Mouse (Mus musculus) forebrain, embryonic 15.5 days (tissue): ENCODE measurements at regions not wholly inside any gene's neighbourhood (a gene's known extent, or its start where the extent isn't known, plus 50 kb on each side); places are given as distances from the start of the nearest gene placed in this dataset.
A peak's percentile ranks its signal among the peaks of the same experiment; 100 is the strongest.

ENCODE experiments used
- ATAC-seq: fragments of 200-750 bp; cut with Nextera tagmentation; replicated peaks from 2 replicates; pipeline ENCODE4 v1.8.0; 2017; ENCODE audit warnings: mild to moderate bottlenecking, moderate TSS enrichment, moderate library complexity
- H3K27ac ChIP-seq: fragments of 300-500 bp; sonication (generic); replicated peaks from 2 replicates; pipeline ENCODE4 v1.5.1; 2015; ENCODE audit warnings: mild to moderate bottlenecking, inconsistent platforms
- H3K27me3 ChIP-seq: fragments of 300-500 bp; sonication (generic); 2 replicates; pipeline ENCODE4 v1.6.1; 2015; ENCODE audit warnings: inconsistent platforms
- H3K36me3 ChIP-seq: fragments of 300-500 bp; sonication (generic); 2 replicates; pipeline ENCODE4 v1.6.1; 2015; ENCODE audit warnings: mild to moderate bottlenecking, inconsistent platforms
- H3K4me1 ChIP-seq: fragments of 300-500 bp; sonication (generic); 2 replicates; pipeline ENCODE4 v1.6.1; 2015; ENCODE audit warnings: inconsistent platforms
- H3K4me2 ChIP-seq: fragments of 300-500 bp; sonication (generic); replicated peaks from 2 replicates; pipeline ENCODE4 v1.6.1; 2015; ENCODE audit warnings: mild to moderate bottlenecking, inconsistent platforms
- H3K4me3 ChIP-seq: fragments of 300-500 bp; sonication (generic); 2 replicates; pipeline ENCODE4 v1.5.1; 2015; ENCODE audit warnings: mild to moderate bottlenecking, inconsistent platforms
- H3K9ac ChIP-seq: fragments of 300-500 bp; sonication (generic); replicated peaks from 2 replicates; pipeline ENCODE4 v1.6.1; 2015; ENCODE audit warnings: mild to moderate bottlenecking, inconsistent platforms
- H3K9me3 ChIP-seq: fragments of 300-500 bp; sonication (generic); 2 replicates; pipeline ENCODE4 v1.6.1; 2016; ENCODE audit warnings: inconsistent platforms
- WGBS: fragments of 180-500 bp; shearing (Covaris S2); methylation state at CpG from one replicate; pipeline ENCODE4 v1.1.7; 2015; ENCODE audit warnings: mixed read lengths; 5-methylcytosine and 5-hydroxymethylcytosine counted together

DNA sequence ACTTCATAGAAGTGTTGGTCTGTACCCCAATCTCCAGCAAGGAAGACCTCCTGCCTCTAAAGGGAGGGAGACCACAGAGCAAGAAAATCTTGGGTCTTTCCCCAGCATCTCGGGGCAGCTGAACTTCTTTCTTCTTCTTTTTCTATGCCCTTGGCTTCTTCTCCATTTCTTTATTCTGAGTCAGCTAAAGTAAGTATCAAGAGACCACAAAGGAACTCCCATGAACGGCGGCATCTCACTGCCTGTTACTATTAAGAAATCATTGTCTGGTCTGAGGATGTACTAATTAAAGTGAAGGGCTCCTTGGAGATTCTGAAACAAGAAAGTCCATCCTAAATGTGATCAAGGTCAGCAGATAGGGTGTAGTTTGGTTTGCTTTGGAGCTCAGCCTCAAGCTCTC lies 64.1 kb upstream of the Tbl1x start:
- no peak overlapping the region for H3K4me2 ChIP-seq
- peaks cover 3% of the 10 kb centered on the region; the same call in 1 of the 2 replicates for H3K4me1 ChIP-seq
- ATAC-seq: no peak
- H3K27ac ChIP-seq: no peak overlapping the region
- H3K9ac ChIP-seq: no peak overlapping the region
- no peaks in the 10 kb centered on the region for H3K27me3 ChIP-seq
- no peak overlapping the region for H3K4me3 ChIP-seq
- H3K36me3 ChIP-seq: no peaks in the 10 kb centered on the region
- H3K9me3 ChIP-seq: no peaks in the 10 kb centered on the region
- WGBS: 84% methylated on average over 3 of the region's 3 CpGs

DNA sequence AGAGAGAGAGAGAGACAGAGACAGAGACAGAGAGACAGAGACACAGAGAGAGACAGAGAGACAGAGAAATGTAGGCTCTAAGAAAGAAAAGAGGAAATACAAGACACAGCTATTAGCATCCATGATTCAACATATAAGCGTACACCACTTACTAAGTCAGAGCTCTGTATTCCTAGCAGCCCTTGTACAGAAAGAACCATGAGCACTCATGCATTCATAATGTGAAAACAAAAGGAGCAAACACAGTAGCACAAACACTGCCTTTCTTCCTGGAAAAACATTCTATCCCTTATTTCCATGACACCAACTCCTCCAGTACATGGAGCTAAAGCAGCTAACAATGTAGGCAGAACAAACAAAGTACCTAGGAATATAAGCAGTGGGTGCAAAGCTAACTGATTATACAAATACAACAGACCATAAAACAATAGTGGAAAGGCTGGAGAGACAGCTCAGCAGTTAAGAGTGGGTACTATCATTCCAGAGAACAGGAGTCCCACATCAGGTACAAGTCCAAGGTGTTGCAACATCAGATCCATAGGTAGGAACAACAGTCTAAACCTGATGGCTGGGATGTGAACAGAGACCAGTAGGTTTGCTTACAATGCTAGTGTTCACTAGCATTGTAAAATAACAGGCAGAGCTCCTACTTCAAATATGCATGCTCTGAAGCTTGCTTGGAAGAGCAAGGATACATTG lies 58.7 kb upstream of the Tbl1x start:
- WGBS: 30% methylated on average over 1 of the region's 1 CpGs
- Histone ChIP-seq H3K27ac (no peak overlapping the region), H3K9ac (no peak overlapping the region), H3K9me3 (no peaks in the 10 kb centered on the region), H3K27me3 (no peaks in the 10 kb centered on the region), H3K4me3 (no peak overlapping the region), H3K4me1 (no peaks in the 10 kb centered on the region), H3K4me2 (no peak overlapping the region), H3K36me3 (no peaks in the 10 kb centered on the region)
- 0 out of 2 replicates have a peak, but pooled peaks have one; percentile 46 for ATAC-seq
